Mouse (Mus musculus) small intestine, adult 2 months (tissue): ENCODE results near the gene Sirt7. TPM values are rescaled to one million over a fixed set of nuclear protein-coding genes. Genes with fewer than 3 reads are reported as not detected.

Experiments used
- H3K27ac ChIP-seq: fragments of 200-500 bp; 2 replicates; pipeline ENCODE4 v1.5.1; 2012; ENCODE audit warnings: low read depth, low read length, control low read depth, inconsistent platforms; ENCODE audit not compliant: insufficient read depth
- H3K27me3 ChIP-seq: fragments of 200-500 bp; 2 replicates; pipeline ENCODE4 v1.6.1; 2012; ENCODE audit warnings: mild to moderate bottlenecking, moderate library complexity, low read length, inconsistent platforms; ENCODE audit not compliant: control insufficient read depth, insufficient read depth
- H3K36me3 ChIP-seq: fragments of 200-500 bp; 2 replicates; pipeline ENCODE4 v1.6.1; 2012; ENCODE audit warnings: mild to moderate bottlenecking, low read length, control low read depth, inconsistent platforms; ENCODE audit not compliant: control insufficient read depth, insufficient read depth
- H3K4me1 ChIP-seq: fragments of 200-500 bp; 2 replicates; pipeline ENCODE4 v1.6.1; 2012; ENCODE audit warnings: low read length, inconsistent platforms, mixed read lengths; ENCODE audit not compliant: control insufficient read depth, insufficient read depth, insufficient read length
- H3K4me3 ChIP-seq: fragments of 200-500 bp; 2 replicates; pipeline ENCODE4 v1.5.1; 2012; ENCODE audit warnings: low read depth, mild to moderate bottlenecking, control low read depth, inconsistent platforms, low read length, moderate library complexity
- CTCF ChIP-seq: fragments of 200-500 bp; IDR thresholded peaks from 2 replicates; pipeline ENCODE4 v1.5.1; 2012; ENCODE audit warnings: low read depth, mild to moderate bottlenecking, control low read depth, inconsistent platforms, low read length, moderate library complexity, mixed read lengths; ENCODE audit not compliant: insufficient replicate concordance, insufficient read length; ENCODE audit errors: extremely low read depth
- POLR2A ChIP-seq: fragments of 200-500 bp; IDR thresholded peaks from 2 replicates; pipeline ENCODE4 v1.6.1; 2012; ENCODE audit warnings: low read depth, mild to moderate bottlenecking, control low read depth, inconsistent platforms, low read length, moderate library complexity
- WGBS: fragments of 180-500 bp; shearing (Covaris S2); methylation state at CpG from one replicate; pipeline ENCODE4 v1.1.7; 2018; 5-methylcytosine and 5-hydroxymethylcytosine counted together
- polyA plus RNA-seq: library from polyadenylated mRNA; depleted of rRNA; stranded (reverse); fragments of >200 nt; gene quantifications from 2 replicates; pipeline ENCODE4 v1.2.3, GENCODE M21; 2012

Sirt7 gene
- polyA plus RNA-seq, 1 experiment, result 147 TPM

DNA sequence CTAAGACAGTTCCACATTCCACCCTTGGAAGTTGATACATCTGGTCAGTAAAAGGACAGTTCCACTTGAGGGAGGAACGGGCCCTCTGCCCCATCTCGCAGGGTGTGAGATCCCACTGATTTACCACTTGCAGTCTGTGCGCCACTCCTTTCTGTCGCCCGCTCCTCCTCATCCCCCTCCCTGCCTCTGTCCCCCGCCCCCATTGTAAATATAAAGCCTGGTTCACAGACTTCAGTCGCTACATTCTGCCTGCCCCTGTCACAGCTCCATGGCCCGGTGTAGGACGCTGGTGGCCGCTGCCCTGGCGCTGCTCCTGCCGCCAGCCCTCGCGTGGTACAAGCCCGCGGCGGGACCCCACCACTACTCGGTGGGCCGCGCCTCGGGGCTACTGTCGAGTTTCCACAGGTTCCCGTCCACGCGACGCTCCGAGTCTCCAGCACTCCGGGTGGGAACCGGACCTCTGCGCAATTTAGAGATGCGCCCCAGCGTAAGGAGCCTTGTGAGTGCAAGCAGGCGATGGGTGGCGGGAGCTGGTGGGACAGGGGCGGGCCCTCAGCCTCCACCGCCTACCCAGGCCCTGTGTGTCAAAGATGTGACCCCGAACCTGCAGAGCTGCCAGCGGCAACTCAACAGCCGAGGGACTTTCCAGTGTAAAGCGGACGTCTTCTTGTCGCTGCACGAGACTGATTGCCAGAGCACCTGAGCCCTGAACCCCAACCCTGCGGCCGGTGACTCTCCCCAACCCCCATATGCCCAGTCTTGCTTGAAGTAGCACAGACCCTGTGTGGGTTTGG lies 16.6 kb downstream of the Sirt7 start, which contains the start of gene Npb:
Gene Npb (plus strand): TSS at position 237 of the 794 bp plus-strand sequence.
- Histone ChIP-seq H3K36me3 (peaks cover 46% of the 10 kb centered on the region), H3K27ac (no peak within 1 kb of the TSS), H3K27me3 (no peaks in the 10 kb centered on the region), H3K4me3 (no peak within 1 kb of the TSS), H3K4me1 (peaks cover 8% of the 10 kb centered on the region; the same call in 1 of the 2 replicates)
- WGBS, result 8% methylated on average over 45 of the region's 45 CpGs
- TF ChIP-seq CTCF, result no peak
- no peak for TF ChIP-seq POLR2A

DNA sequence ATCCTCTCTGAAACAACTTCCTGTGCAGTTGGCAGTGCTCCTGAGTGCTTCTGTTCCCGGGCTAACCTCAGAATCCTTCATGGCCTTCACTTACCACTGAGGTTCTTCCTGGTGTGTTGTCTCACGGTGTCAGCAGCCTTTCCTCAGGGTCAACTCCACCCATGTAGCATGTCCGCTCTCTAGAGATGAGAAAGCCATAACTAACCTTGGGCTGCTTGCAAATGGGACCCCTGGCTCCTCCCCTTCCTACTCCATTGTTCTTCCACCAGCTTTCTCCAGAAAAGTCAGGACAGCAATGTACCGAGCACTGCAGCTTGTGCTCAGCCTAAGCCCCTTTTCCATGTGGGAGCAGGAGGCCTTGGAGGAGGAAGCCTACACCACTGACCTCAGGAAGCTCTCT lies 18.3 kb downstream of the Sirt7 start:
- Histone ChIP-seq H3K4me1 (peaks cover 8% of the 10 kb centered on the region; the same call in 1 of the 2 replicates), H3K36me3 (peaks cover 33% of the 10 kb centered on the region), H3K27ac (no peak overlapping the region), H3K4me3 (no peak overlapping the region), H3K27me3 (no peaks in the 10 kb centered on the region)
- TF ChIP-seq CTCF (no peak), POLR2A (no peak)
- 78% methylated on average over 4 of the region's 4 CpGs for WGBS

DNA sequence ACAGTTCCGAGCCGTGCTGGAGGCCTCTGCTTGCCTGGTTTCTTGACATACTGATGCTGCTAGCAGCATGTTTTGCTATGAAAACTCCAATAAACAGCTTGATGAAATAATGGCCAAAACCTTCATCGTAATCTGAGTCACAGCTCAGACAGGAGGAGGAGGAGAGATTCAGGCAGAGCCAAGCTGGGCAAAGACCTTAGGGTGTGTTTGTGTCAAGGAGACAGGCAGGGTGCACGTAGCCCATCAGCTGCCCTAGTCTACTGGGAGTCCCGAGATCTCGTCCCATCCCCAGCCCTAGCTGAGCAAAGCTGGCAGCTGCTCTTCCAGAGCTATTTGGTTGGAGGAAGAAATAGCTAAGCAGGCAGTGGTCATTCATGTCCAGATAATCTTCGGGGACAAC lies 19.4 kb downstream of the Sirt7 start:
- no peak for TF ChIP-seq CTCF
- TF ChIP-seq POLR2A, result no peak
- no peak overlapping the region for H3K4me3 ChIP-seq
- H3K27ac ChIP-seq, result no peak overlapping the region
- no peaks in the 10 kb centered on the region for H3K27me3 ChIP-seq
- H3K4me1 ChIP-seq, result peaks cover 8% of the 10 kb centered on the region; the same call in 1 of the 2 replicates
- 85% methylated on average over 7 of the region's 7 CpGs for WGBS
- peaks cover 22% of the 10 kb centered on the region for H3K36me3 ChIP-seq

DNA sequence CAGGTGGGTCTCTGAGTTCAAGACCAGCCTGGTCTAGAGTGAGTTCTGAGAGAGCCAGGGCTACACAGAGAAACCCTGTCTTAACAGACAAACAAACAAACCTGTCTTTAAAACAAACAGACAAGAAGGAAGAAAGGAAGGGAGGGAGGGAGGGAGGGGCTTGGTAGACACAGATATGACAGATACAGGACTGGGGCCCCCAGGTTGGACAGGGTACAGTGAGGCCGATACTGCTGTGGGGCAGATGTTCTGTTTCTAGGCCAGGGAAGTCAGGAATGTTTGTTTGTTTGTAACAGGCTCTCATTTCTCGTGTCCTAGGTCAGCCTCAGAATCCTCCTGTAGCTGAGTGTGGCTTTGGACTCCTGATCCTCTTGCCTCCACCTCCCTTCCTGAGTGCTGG lies 21.5 kb downstream of the Sirt7 start:
- no peak overlapping the region for H3K27ac ChIP-seq
- no peaks in the 10 kb centered on the region for H3K27me3 ChIP-seq
- no peak overlapping the region for H3K4me3 ChIP-seq
- H3K36me3 ChIP-seq, result peaks cover 14% of the 10 kb centered on the region; the same call in 1 of the 2 replicates
- H3K4me1 ChIP-seq, result peaks cover 9% of the 10 kb centered on the region
- TF ChIP-seq POLR2A (no peak), CTCF (no peak)
- WGBS, result 83% methylated on average over 2 of the region's 2 CpGs

DNA sequence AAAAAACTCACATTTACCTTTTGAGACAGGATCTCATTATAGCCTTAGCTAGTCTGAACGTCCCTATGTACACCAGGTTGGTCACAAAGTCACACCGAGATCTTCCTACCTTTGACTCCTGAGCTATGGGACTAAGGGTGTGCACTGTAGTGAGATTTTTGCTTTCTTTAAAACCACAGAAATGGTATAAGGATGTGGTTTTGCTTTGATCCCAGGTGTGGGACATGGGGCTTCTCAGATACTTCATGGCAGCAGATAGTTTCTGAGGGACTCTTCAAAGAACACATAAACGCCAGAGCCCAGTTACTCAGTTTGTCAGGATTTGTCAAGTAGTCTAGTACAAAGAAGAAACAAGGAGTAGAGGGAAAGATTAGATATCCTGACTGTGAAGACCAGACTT lies 24.3 kb downstream of the Sirt7 start:
- no peak overlapping the region for H3K27ac ChIP-seq
- 87% methylated on average over 3 of the region's 3 CpGs for WGBS
- no peaks in the 10 kb centered on the region for H3K27me3 ChIP-seq
- no peak overlapping the region for H3K4me3 ChIP-seq
- no peak for TF ChIP-seq CTCF
- TF ChIP-seq POLR2A, result no peak
- peaks cover 14% of the 10 kb centered on the region; the same call in 1 of the 2 replicates for H3K4me1 ChIP-seq
- peaks cover 21% of the 10 kb centered on the region for H3K36me3 ChIP-seq

DNA sequence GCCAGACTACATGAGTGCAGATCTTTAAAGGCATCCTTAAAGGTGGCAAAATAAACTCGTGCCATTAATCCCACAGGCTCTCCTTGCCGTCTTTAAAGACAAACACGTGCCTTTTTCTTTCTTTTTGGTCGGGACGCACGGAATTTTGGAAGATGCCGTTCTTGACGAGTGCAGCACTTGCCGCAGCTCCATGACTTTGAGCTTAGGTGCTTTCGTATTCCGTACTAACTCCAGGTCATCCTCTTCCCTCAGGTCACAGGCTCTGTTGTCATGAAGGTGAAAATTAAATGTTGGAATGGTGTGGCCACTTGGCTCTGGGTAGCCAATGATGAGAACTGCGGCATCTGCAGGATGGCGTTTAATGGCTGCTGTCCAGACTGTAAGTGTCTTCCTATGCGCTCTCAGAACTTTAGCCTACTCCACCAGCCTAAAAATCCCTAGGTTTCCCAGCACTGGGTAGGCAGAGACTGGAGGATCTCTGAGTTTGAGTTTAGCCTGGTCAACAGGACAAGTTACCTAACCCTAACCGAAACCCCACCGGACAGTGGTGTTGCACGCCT lies 26.0 kb downstream of the Sirt7 start:
- H3K36me3 ChIP-seq, result peaks cover 27% of the 10 kb centered on the region
- peak overlapping the region; percentile 95 for H3K4me3 ChIP-seq
- 40% methylated on average over 17 of the region's 17 CpGs for WGBS
- TF ChIP-seq POLR2A, result no peak
- no peak for TF ChIP-seq CTCF
- peak overlapping the region; percentile 55; the same call in 1 of the 2 replicates for H3K27ac ChIP-seq
- no peaks in the 10 kb centered on the region for H3K27me3 ChIP-seq
- peaks cover 14% of the 10 kb centered on the region; the same call in 1 of the 2 replicates for H3K4me1 ChIP-seq
